Mouse (Mus musculus) embryonic facial prominence, embryonic 11.5 days (tissue): Measurements from ENCODE around the gene Ankrd44. TPM values are rescaled to one million over a fixed set of nuclear protein-coding genes. Genes with fewer than 3 reads are reported as not detected.

ENCODE experiments used
- ATAC-seq: fragments of 200-750 bp; cut with Nextera tagmentation; replicated peaks from 2 replicates; pipeline ENCODE4 v1.8.0; 2017; ENCODE audit warnings: low read depth; ENCODE audit not compliant: insufficient number of reproducible peaks, low FRiP score, low TSS enrichment
- DNase-seq: peaks from one replicate; pipeline ENCODE4 v3.0.0-alpha.2; 2015; ENCODE audit warnings: low spot score
- H3K27ac ChIP-seq: fragments of 300-500 bp; sonication (generic); replicated peaks from 2 replicates; pipeline ENCODE4 v1.5.1; 2014; ENCODE audit warnings: mild to moderate bottlenecking, low read depth, low read length, control low read depth
- H3K27me3 ChIP-seq: fragments of 300-500 bp; sonication (generic); 2 replicates; pipeline ENCODE4 v1.6.1; 2014; ENCODE audit warnings: mild to moderate bottlenecking, low read length, moderate library complexity, mixed read lengths; ENCODE audit not compliant: control insufficient read depth, insufficient read depth
- H3K36me3 ChIP-seq: fragments of 300-500 bp; sonication (generic); replicated peaks from 2 replicates; pipeline ENCODE4 v1.6.1; 2014; ENCODE audit warnings: low read depth, mild to moderate bottlenecking, low read length, moderate library complexity, mixed read lengths; ENCODE audit not compliant: control insufficient read depth, insufficient read depth
- H3K4me1 ChIP-seq: fragments of 300-500 bp; sonication (generic); 2 replicates; pipeline ENCODE4 v1.6.1; 2014; ENCODE audit warnings: low read length, mixed read lengths; ENCODE audit not compliant: control insufficient read depth, insufficient read depth
- H3K4me2 ChIP-seq: fragments of 300-500 bp; sonication (generic); 2 replicates; pipeline ENCODE4 v1.6.1; 2014; ENCODE audit warnings: low read depth, mild to moderate bottlenecking, control low read depth, low read length, moderate library complexity
- H3K4me3 ChIP-seq: fragments of 300-500 bp; sonication (generic); 2 replicates; pipeline ENCODE4 v1.5.1; 2014; ENCODE audit warnings: low read depth, low read length, control low read depth
- H3K9ac ChIP-seq: fragments of 300-500 bp; sonication (generic); replicated peaks from 2 replicates; pipeline ENCODE4 v1.6.1; 2014; ENCODE audit warnings: mild to moderate bottlenecking, control low read depth, low read length
- H3K9me3 ChIP-seq: fragments of 300-500 bp; sonication (generic); replicated peaks from 2 replicates; pipeline ENCODE4 v1.6.1; 2016; ENCODE audit warnings: mild to moderate bottlenecking, low read length, inconsistent platforms, mixed read lengths; ENCODE audit not compliant: control insufficient read depth
- WGBS: fragments of 180-500 bp; shearing (Covaris S2); extraction: QIAGEN DNeasy Blood & Tissue Kit; methylation state at CpG from one replicate; pipeline ENCODE4 v1.1.7; 2014; 5-methylcytosine and 5-hydroxymethylcytosine counted together
- polyA plus RNA-seq: library from polyadenylated mRNA; unstranded; fragments of >200 nt; fragmentation: Nextera tagmentation; extraction: Ambion mirVana; gene quantifications from 2 replicates; pipeline ENCODE4 v1.2.1, GENCODE M21; 2014

The Ankrd44 gene
- polyA plus RNA-seq, 1 experiment from 2014 or later: 24.4 TPM

DNA sequence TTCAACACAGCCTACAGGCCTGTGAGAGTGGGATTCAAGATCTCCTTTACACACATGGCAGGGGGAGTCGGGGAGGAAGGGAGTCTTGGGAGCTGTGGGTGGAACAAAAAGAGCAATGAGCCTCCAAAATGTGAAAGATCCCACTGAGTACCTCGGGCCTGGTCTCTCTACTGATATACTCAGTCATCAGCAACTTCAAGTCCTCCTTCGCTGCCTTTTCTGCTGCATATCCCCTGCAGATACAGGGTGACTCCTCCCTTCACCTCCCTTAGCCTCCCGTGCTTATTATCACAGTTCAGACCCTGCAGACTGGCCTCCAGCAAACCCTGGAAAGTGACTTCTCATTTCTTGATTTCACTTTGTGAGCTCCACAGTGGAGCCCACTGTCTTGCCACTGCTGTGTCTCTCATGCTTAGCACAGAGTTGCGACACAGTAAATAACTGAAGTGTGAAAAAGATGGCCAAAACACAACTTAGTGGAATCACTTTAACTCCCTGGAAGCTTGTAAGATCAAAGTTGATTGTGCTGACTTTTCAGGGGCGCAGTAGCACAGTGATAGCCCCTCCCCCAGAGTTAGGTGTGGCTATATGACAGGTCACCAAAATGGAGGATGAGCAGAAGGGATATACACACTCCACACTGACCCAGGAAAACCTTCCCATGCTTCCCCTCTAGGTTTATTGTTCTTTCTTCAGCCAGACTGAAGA lies 100.3 kb downstream of the Ankrd44 start:
- no peak for ATAC-seq

DNA sequence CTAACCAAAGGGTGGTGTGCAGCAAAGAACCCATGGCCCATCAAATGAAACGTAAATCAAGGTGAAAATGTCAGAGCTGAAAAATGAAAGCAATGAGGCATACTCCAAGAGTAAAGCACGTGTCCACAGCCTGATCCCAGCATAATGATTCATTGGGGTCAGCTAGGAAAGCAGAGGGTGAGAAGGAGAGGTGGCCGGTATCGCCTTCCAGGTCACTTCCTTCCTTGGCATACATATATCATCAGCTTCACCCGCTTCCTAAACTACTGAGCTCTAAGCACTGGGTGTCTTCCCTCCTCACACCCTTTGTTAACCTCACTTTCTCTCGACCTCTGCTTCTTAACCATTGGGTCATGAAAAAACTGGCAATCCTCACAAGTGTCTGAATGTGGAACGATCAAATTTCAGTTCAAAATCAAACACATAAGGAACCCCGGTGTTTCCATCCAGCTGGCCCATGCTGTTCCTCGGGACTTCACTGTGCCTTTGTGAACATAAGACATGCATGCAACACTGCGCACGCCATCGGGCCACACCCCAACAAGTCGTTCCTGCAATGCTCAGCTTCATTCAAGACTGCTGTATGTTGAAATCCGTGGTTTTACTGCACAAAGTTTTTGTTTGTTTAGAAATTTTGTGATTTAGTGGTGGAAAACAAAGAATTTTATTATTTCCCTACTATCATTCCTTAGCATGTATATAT lies 101.9 kb downstream of the Ankrd44 start:
- ATAC-seq (no peak), DNase-seq (no peak)
- H3K4me3 ChIP-seq: no peak overlapping the region
- no peaks in the 10 kb centered on the region for H3K9me3 ChIP-seq
- H3K36me3 ChIP-seq: no peaks in the 10 kb centered on the region; the same call in 1 of the 2 replicates
- no peak overlapping the region for H3K27ac ChIP-seq
- no peak overlapping the region for H3K9ac ChIP-seq
- WGBS: 78% methylated on average over 14 of the region's 14 CpGs
- H3K4me2 ChIP-seq: no peak overlapping the region
- no peaks in the 10 kb centered on the region for H3K4me1 ChIP-seq
- no peaks in the 10 kb centered on the region for H3K27me3 ChIP-seq

More for the DNA sequence above, 100.3 kb downstream of the Ankrd44 start:
- Histone ChIP-seq H3K27me3 (no peaks in the 10 kb centered on the region), H3K4me3 (no peak overlapping the region), H3K9me3 (no peaks in the 10 kb centered on the region), H3K4me1 (no peaks in the 10 kb centered on the region), H3K36me3 (no peaks in the 10 kb centered on the region; the same call in 1 of the 2 replicates), H3K27ac (no peak overlapping the region), H3K9ac (no peak overlapping the region), H3K4me2 (no peak overlapping the region)
- DNase-seq: no peak
- 75% methylated on average over 6 of the region's 6 CpGs for WGBS

- Histone ChIP-seq H3K27me3 (no peaks in the 10 kb centered on the region), H3K27ac (no peak overlapping the region), H3K9me3 (no peaks in the 10 kb centered on the region), H3K4me2 (no peak overlapping the region), H3K4me1 (no peaks in the 10 kb centered on the region), H3K36me3 (no peaks in the 10 kb centered on the region), H3K9ac (no peak overlapping the region), H3K4me3 (no peak overlapping the region)
- DNase-seq (no peak), ATAC-seq (no peak)
- WGBS: 96% methylated on average over 1 of the region's 1 CpGs
Measured at GRCm38 (mm10) chr1:54821797-54822196, 104.4 kb downstream of the Ankrd44 start.

- no peak overlapping the region for H3K9ac ChIP-seq
- no peak for ATAC-seq
- H3K9me3 ChIP-seq: no peaks in the 10 kb centered on the region
- no peaks in the 10 kb centered on the region for H3K4me1 ChIP-seq
- no peaks in the 10 kb centered on the region for H3K36me3 ChIP-seq
- WGBS: 70% methylated on average over 9 of the region's 9 CpGs
- H3K27me3 ChIP-seq: no peaks in the 10 kb centered on the region
- no peak overlapping the region for H3K4me2 ChIP-seq
- H3K4me3 ChIP-seq: no peak overlapping the region
- DNase-seq: no peak
- no peak overlapping the region for H3K27ac ChIP-seq
Measured at GRCm38 (mm10) chr1:54815206-54815855, 110.9 kb downstream of the Ankrd44 start.

GRCm38 (mm10) chr1:54809811-54810549 lies 116.2 kb downstream of the Ankrd44 start:
- H3K27me3 ChIP-seq: no peaks in the 10 kb centered on the region
- DNase-seq (no peak), ATAC-seq (no peak)
- no peak overlapping the region for H3K27ac ChIP-seq
- no peaks in the 10 kb centered on the region for H3K36me3 ChIP-seq
- no peak overlapping the region for H3K4me2 ChIP-seq
- H3K9me3 ChIP-seq: no peaks in the 10 kb centered on the region
- WGBS: 81% methylated on average over 10 of the region's 10 CpGs
- no peak overlapping the region for H3K9ac ChIP-seq
- no peak overlapping the region for H3K4me3 ChIP-seq
- H3K4me1 ChIP-seq: no peaks in the 10 kb centered on the region

- no peak for ATAC-seq
- Histone ChIP-seq H3K4me1 (no peaks in the 10 kb centered on the region), H3K4me2 (no peak overlapping the region), H3K9ac (no peak overlapping the region), H3K27ac (no peak overlapping the region), H3K9me3 (no peaks in the 10 kb centered on the region), H3K4me3 (no peak overlapping the region), H3K27me3 (no peaks in the 10 kb centered on the region), H3K36me3 (no peaks in the 10 kb centered on the region)
- DNase-seq: no peak
- 95% methylated on average over 13 of the region's 13 CpGs for WGBS
Measured at GRCm38 (mm10) chr1:54809098-54809490, 117.1 kb downstream of the Ankrd44 start.

DNA sequence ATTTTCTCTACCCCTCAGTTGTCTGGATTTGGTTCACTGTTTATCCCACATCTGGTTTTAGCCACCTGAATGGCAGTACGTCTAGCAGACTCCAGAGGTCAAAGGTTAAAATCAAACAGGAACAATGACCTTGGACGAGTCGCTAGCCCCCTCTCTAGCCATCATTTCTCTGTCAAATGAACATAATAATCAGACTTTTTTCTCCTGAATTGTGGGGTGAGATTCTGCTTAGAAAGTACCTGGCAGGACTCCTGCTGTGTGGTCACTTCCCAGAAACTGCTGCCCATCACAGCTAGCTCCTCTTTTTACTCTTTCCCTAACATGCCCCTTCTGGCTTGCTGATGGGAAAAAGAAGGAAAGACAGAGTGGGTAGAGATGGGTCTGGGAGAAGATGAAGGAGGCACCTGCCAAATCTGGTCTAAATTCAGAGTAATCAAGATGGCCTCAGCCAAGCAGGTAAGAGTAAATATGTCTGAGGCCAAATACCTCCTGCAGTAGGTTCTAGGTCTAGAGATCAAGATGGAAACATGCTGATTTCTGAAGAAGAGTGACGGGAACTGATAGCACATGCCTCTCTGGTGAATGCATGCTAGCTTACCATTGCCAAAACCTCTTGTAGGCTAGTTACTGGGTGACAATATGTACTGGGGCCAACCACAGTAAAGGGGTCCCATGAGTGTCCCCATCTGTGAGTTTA lies 117.6 kb downstream of the Ankrd44 start:
- Histone ChIP-seq H3K4me3 (no peak overlapping the region), H3K36me3 (no peaks in the 10 kb centered on the region), H3K4me2 (no peak overlapping the region), H3K9ac (no peak overlapping the region), H3K27ac (no peak overlapping the region), H3K27me3 (no peaks in the 10 kb centered on the region), H3K9me3 (no peaks in the 10 kb centered on the region), H3K4me1 (no peaks in the 10 kb centered on the region)
- DNase-seq (no peak), ATAC-seq (no peak)
- WGBS: 36% methylated on average over 4 of the region's 4 CpGs
